Mouse (Mus musculus) inflammation-experienced regulatory T-cells, adult 6 months (primary cell): Measurements from ENCODE around the gene Ric8a. TPM values are rescaled to one million over a fixed set of nuclear protein-coding genes. Genes with fewer than 3 reads are reported as not detected.
A peak's percentile ranks its signal among the peaks of the same experiment; 100 is the strongest.
"Not testable (repeated sequence)": the region's sequence is repeated elsewhere in the genome, so short reads cannot be mapped to it uniquely, and the experiment has no call there.

Source experiments
- ATAC-seq: one replicate; pipeline ENCODE4 v1.8.0; 2017
- polyA plus RNA-seq, 3 experiments: library from polyadenylated mRNA; unstranded; fragments of 100-300 nt; shearing (Covaris generic); gene quantifications; one replicate each; pipeline ENCODE4 v1.2.1; 2017

The Ric8a gene
- polyA plus RNA-seq, 3 experiments from 2014 or later, result 57.0 to 69.1 (median 66.3) TPM

DNA sequence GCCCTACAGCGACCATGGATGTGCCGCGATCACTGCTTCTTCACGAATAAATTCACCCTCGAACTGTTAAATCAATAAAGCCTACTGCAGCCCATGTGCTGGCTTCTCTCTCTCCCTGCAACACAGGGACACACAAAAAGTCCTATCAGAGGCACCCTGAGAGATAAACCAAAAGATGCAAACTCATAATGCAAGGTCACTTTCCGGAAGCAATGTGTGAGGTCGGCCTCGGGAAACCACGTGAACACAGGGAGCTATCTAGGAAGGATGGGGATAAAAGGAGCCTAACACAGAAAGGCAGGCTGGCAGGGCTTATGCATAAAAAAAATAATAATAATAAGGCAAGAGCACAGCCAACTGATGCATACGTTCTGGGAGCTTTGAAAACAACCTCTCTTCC is 10.1 kb upstream of the Ric8a start:
- no peak for ATAC-seq

- ATAC-seq, result no peak
Observed at GRCm38 (mm10) chr7:140847755-140848580, 8.8 kb upstream of the Ric8a start, which contains the start of gene Odf3. TSS of gene Odf3 (plus strand) at chr7:140847805.

GRCm38 (mm10) chr7:140848591-140848990 is 8.2 kb upstream of the Ric8a start:
- no peak for ATAC-seq

DNA sequence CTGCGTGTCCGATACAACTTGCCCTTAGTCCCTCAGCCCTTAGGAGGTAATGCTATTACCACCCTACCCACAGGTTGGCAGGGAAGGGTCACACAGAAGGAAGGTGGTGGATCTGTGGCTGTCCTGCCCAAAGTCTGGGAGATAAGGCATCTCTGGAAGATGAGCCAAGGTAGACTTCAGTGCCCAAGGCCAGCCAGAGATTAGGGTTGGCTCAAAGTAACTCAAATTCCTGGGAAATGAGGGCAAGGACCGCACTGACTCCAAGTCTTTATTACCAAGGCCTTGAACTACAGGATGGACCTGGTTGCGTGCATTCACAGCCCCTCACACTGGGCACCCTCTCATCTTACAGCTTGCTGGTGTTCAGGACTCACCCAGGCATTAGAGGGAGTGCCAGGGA is 4.8 kb upstream of the Ric8a start:
- ATAC-seq, result no peak

- ATAC-seq, result no peak
Observed at GRCm38 (mm10) chr7:140853386-140853785, 3.4 kb upstream of the Ric8a start.

- no peak for ATAC-seq
Observed at GRCm38 (mm10) chr7:140854483-140854882, 2.3 kb upstream of the Ric8a start.

DNA sequence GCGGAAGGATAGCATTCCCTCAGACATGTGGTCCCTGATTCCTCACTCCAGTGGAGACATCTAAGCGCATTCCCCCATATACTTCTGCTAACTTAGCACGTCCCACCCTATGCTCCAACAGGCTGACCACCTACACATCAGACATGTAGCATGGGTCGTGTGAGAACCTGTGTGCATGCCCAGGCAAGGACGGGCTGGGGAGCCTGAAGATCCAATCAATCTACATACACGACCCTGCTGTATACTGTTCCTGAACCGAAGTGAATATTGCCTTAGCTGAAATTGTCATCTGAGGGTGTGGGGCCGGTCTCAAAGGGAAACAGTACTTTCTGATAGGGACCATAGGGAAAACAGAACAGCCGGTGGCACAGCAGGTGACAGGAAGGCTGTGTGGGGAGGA is 1.6 kb upstream of the Ric8a start:
- no peak for ATAC-seq

DNA sequence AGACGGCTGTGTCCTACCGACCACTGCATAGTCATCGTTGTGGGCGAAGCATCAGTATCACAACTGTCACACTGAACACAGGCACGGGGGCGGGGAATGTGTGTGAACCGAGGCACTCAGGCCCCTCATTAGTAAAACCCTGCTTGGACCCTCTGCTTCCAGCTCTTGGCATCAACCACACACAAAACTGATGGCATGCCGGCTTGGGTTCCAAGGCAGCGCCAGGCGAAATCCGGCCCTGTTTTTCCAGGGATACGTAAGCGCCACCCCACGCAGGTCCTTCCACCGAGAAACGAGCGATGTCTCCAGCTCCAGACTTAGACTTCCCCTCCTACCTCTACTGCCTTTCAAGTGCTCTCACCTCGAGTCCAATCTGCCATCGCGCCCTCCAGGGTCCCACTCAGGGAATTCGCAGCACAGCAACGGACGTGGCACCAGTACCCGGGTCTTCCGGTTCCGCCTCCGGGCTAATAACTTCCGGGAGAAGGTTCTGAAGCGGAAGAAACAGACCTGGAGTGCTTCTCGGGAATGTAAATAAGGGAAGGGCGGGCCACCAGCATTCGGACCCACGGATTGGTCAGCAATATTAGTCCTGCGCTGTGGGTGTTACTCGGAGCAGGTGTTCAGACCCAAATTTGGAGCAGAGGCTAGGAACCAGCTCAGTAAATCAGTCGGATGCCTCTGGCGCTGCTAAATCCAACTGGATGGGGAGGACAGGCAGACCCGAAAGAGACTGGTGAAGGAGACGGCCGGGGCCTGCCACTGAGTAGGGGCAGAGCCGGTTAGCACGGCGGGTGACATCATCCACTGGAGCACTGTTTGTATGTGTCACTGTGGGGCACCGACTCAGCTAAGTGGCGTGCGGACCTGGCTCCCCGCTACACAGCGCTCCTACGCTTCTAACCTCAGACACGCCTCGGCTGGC is 635 bp upstream of the Ric8a start, which contains the start of gene Gm45785:
Gm45785 (minus strand) TSS at position 472 of the 925 bp plus-strand sequence.
- ATAC-seq, result peak; percentile 71

- peak; percentile 26 for ATAC-seq
Observed at GRCm38 (mm10) chr7:140857550-140858505, 1.1 kb downstream of the Ric8a start, which contains the start of gene Bet1l. TSS of gene Bet1l (minus strand) at chr7:140857577.

GRCm38 (mm10) chr7:140858746-140859145 is 2.0 kb downstream of the Ric8a start:
- no peak for ATAC-seq

DNA sequence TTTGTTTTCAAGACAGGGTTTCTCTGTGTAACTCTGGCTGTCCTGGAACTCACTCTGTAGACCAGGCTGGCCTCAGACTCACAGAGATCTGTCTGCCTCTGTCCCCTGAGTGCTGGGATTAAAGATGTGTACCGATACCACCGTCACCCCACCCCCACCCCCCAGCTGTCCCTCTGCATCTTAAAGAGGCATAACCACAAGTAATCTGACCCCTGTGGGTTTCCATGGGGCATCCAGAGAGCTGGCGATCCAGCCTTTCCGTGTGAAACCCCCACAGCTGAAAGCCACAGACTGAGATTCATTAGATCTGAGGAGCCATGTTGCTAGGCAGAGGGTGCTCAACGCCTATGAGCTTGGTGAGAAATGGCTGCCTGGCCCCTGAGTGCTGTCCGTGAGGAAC is 3.2 kb downstream of the Ric8a start:
- ATAC-seq, result no peak

- no peak for ATAC-seq
Observed at GRCm38 (mm10) chr7:140860728-140861127, 4.0 kb downstream of the Ric8a start.

DNA sequence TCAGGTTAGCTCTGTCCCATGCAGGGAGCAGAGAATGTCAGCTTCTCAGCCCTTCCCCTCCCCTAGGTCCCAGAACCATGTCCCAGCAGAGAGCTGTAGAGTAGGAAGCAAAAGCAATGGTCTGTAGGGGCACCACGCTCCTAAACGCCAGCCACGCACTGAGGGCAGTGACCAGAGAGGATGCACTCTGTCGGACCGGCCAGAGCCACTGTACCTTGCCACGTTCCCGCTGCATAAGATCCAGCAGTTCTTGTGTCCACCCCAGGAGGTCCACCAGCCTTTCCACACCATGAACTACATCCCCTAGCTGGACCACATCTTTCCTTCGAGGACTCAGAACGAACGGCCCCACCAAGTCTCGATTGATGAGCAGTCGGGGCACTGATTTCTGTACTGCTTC is 8.0 kb downstream of the Ric8a start:
- ATAC-seq, result no peak

GRCm38 (mm10) chr7:140874224-140874623 is 17.5 kb downstream of the Ric8a start:
- ATAC-seq, result no peak

- ATAC-seq, result no peak
Observed at GRCm38 (mm10) chr7:140877364-140877763, 20.6 kb downstream of the Ric8a start.

GRCm38 (mm10) chr7:140879355-140879754 is 22.6 kb downstream of the Ric8a start:
- ATAC-seq, result no peak

GRCm38 (mm10) chr7:140880419-140880818 is 23.7 kb downstream of the Ric8a start:
- no peak for ATAC-seq

GRCm38 (mm10) chr7:140880865-140881515 is 24.2 kb downstream of the Ric8a start:
- ATAC-seq, result no peak

GRCm38 (mm10) chr7:140881696-140882468 is 25.1 kb downstream of the Ric8a start, which contains the start of the genes Psmd13 and Sirt3:
TSS of gene Psmd13 (plus strand) at chr7:140881968.
TSS of gene Sirt3 (minus strand) at chr7:140882309.
- peak; percentile 96 for ATAC-seq

- ATAC-seq, result no peak
Observed at GRCm38 (mm10) chr7:140882469-140882803, 25.7 kb downstream of the Ric8a start.

GRCm38 (mm10) chr7:140890636-140891035 is 33.9 kb downstream of the Ric8a start:
- not testable (repeated sequence) for ATAC-seq
